Mouse (Mus musculus) layer of hippocampus, adult 9-10 months (tissue): Measurements from ENCODE around the gene Erc2.

Experiments used
- DNase-seq: peaks from one replicate; pipeline ENCODE4 v3.0.0; 2022; ENCODE audit warnings: low spot score

Erc2 gene

DNA sequence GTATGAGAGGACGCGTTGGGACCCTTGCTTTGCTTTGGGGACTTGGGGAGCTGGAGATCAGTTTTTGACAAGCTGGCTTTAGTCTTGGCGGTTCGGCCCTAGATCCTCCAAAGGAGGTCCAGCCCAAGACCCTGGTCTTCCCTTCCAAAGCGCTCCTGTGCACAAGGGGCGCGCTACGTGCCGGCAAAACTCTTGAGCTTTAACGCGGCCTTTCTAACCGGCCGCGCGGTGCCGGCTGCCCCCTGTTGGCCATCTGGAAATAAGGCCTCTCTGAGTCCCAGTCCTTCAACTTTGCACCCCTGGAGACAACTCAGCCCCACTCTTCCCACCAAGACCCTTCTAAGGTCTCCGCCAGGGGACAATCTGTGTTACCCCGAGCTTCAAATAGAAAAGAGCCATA, 885.2 kb downstream of the Erc2 start:
- DNase-seq: no peak

GRCm38 (mm10) chr14:28508288-28509258, 886.3 kb downstream of the Erc2 start:
- DNase-seq: no peak

- no peak for DNase-seq
These were observed 887.5 kb downstream of the Erc2 start for GRCm38 (mm10) chr14:28509441-28510340.

- no peak for DNase-seq
These were observed 888.3 kb downstream of the Erc2 start for GRCm38 (mm10) chr14:28510341-28511028.

DNA sequence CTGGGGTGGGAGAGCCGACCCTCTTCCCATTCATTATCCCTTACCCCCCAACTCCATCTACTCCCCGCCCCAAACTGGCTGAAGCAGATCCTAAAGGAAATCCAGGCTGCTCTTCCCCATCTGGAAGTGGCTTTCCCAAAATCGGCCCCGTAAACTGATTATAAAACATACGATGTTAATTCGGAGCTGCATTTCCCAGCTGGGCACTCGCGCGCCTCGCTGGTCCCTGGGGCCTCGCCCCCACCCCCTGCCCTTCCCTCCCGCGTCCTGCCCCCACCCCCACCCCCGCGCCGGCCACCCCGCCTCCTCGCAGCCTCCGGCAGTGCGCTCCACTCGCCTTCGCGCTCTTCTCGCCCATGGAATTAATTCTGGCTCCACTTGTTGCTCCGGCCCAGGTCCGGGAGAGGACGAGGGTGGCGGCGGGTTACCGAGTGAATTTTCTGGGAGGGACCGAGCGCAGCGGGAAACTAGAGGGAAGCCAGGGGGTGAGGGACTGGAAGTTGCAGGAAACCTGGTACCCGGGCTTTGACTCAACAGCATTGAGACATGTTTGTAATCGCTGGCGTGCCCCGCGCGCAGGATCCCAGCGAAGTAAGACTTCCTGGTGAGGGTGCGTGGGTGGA, 888.9 kb downstream of the Erc2 start:
- DNase-seq: no peak

DNA sequence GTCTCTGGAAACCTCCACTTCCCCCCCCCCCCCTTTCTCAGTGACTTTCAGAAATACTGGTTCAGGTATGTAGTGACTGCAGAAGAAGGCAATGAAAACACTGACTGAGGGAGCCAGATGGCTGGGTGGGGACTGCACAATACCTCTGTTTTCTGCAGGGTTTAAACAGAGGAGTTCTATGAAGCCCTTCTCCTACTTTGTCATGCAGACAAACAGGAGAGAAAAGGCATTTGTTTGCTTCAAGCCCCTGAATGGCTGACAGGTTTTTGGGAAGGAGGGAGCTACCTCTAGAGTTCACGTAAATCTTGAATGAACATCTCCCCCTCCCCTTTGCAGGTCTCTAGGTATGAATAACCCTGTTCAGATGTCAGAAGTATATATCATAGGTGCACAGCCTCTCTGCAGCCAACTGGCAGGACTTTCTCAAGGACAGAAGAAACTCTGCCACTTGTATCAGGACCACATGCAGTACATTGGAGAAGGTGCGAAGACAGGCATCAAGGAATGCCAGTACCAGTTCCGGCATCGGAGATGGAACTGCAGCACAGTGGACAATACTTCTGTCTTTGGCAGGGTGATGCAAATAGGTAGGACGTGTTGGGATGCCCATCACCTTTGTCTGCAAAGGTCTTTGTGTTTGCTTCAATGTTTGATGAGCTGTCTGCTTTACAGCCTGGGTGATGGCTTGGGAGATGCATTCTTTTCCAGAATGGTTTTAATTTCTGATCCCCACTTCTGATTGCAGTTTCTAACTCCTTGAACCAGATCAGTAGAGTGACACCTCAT, 890.8 kb downstream of the Erc2 start:
- no peak for DNase-seq

DNA sequence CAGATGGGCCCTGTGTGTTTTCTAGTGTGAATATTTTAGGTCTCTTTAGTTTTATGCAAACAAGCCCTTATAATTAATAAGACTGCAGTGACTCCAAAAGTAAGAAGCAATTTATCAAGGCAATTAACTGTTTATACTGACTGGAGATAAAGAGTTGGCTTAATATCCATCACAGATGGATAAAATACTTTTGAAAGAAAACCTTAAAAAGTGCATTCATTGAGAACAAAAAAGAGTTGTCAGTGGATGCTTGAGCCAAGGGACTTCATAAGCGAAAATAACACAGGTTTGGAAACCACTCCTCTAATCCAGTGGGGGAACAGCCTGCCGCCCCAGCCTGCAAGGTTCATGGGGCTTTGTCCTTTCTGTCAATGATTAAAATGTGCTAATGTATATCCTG, 891.9 kb downstream of the Erc2 start:
- no peak for DNase-seq

DNA sequence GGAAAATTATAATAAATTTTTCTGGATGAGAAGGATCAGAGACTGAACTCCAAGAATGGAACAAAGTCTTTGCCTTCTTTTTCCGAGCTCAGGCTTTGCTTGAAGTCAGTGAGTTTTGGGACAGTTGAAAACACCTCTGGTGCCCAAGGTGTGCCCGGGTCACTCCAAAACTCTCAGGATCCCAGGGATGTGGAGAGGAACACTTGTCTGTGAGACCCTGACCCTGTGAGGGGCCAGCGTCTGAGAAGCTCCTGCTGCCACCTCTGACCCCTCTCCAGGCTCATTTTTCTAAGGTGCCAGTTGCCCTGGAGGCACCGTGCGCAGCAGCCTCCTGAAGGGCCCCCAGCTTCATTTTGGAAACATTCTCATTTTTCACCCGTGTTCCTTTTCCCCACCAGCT, 893.1 kb downstream of the Erc2 start:
- DNase-seq: no peak

DNA sequence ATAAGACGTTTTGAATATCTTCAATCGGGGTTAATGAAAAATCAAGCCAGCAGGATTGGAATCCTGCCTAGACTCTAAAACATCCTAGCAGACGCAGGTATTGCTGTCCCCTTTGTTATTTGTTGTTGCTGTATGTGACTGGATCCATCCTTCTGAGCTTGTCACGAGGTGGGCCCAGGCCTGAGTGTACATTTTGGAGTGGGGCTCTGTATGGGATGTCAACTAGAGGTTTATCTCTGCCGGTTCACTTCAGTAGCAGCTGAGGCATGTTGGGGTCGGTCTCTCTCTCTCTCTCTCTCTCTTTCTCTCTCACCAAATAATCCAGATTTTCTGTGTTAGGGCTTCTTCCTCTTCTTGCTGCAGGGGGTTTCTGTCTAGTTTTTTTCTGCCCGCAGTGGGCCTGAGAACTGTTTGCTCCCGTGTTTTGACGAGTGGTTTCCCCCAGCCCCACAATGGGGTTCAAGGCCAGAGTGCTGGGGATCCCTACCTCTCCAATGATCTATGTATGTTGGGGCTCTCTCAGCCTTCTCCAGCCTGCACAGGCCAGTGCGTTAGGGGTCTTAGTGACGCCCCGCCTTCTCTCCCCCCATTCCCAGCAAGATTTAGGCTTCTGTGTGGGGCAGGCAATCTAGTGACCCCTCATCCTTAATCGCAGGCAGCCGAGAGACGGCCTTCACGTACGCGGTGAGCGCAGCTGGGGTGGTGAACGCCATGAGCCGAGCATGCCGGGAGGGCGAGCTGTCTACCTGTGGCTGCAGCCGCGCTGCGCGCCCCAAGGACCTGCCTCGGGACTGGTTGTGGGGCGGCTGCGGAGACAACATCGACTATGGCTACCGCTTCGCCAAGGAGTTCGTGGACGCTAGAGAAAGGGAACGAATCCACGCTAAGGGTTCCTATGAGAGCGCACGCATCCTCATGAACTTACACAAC, 895.7 kb downstream of the Erc2 start:
- no peak for DNase-seq

DNA sequence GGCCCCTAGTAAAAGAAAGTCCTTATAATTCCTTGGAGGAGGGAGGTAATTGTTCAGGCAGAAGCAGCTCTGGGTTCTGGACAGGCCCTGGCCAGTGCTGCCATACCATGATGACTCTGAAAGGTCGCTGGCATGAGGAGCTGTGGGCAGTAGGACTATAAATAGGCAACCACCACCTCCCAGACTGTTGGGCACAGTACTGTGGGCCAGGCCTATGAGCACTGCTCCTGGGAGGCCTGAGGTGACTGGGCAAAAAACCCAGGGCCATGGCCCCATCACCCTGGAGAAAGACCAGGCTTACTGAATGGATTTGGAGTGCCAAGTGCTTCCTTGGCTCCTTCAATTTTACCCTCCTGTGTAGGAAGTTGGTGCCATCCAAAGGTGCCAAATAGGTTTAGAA, 898.9 kb downstream of the Erc2 start:
- DNase-seq: no peak

DNA sequence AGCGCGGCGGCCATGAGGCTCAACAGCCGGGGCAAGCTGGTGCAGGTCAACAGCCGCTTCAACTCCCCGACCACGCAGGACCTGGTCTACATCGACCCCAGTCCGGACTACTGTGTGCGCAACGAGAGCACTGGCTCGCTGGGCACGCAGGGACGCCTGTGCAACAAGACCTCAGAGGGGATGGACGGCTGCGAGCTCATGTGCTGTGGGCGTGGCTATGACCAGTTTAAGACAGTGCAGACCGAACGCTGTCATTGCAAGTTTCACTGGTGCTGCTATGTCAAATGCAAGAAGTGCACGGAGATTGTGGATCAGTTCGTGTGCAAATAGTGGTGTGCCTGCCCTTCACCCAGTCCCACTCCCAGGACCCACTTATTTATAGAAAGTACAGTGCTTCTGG, 900.4 kb downstream of the Erc2 start:
- DNase-seq: no peak

DNA sequence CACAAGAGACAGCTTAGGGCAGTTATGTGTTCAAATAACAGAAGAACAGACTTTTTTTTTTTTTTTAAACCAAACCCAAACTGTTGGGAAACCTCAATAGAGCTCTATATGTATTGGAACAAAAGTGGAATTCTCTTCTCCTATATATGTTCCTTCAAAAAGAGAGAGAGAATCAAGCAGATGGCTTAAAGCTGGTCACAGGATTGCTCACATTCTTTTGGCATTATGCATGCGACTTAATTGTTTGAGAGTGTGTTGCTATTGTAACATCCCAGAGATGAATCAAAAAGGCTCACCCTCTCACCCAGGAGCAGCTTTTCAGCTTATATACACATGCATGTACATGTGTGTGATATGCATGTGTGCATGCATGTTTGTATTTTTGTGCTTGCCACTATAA, 903.3 kb downstream of the Erc2 start:
- no peak for DNase-seq
